Mouse (Mus musculus) spleen, adult 2 months (tissue): ENCODE measurements around the gene Mov10.

Experiments
- CTCF ChIP-seq: fragments of 200-500 bp; IDR thresholded peaks from 2 replicates; pipeline ENCODE4 v1.5.1; 2011; ENCODE audit warnings: mild to moderate bottlenecking, inconsistent platforms; ENCODE audit not compliant: insufficient read depth, insufficient read length, insufficient replicate concordance; ENCODE audit errors: extremely low read depth
- POLR2A ChIP-seq: fragments of 200-500 bp; IDR thresholded peaks from 2 replicates; pipeline ENCODE4 v1.6.1; 2011; ENCODE audit warnings: low read depth, low read length, inconsistent platforms

DNA sequence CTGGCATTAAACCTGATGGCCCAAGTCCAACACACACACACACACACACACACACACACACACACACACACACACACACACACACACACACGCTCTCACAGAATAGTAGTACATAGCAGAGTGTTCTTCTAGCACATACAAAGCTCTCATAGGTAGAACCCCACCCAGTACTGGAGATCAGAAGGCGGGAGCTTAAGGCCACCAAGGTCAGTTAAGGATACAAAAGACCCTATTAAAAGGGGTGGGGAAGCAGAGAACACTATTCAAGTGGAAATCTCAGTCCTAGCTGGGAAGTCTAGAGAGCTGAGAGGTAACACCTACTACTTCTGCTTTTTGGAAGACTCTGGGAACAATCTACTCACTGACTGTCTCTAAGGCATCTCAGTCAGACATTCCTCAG lies 3.0 kb downstream of the Mov10 start:
- no peak for TF ChIP-seq POLR2A
- TF ChIP-seq CTCF, result no peak
